Mouse (Mus musculus) thymus, postnatal 25 days (tissue): Measurements from ENCODE around the gene Aak1.
"Not testable (repeated sequence)": the region's sequence is repeated elsewhere in the genome, so short reads cannot be mapped to it uniquely, and the experiment has no call there.

ENCODE experiments used
- DNase-seq: peaks from one replicate; pipeline ENCODE4 v3.0.0; 2022

The Aak1 gene

GRCm38 (mm10) chr6:87031310-87031709 lies 182.0 kb downstream of the Aak1 start:
- not testable (repeated sequence) for DNase-seq

- DNase-seq: no peak
These were observed 183.1 kb downstream of the Aak1 start for GRCm38 (mm10) chr6:87032401-87032800.

GRCm38 (mm10) chr6:87034395-87034794 lies 185.1 kb downstream of the Aak1 start:
- no peak for DNase-seq

- DNase-seq: no peak
These were observed 188.7 kb downstream of the Aak1 start for GRCm38 (mm10) chr6:87037826-87038620.

GRCm38 (mm10) chr6:87039161-87039560 lies 189.8 kb downstream of the Aak1 start:
- no peak for DNase-seq

GRCm38 (mm10) chr6:87040971-87041370 lies 191.7 kb downstream of the Aak1 start:
- DNase-seq: peak; percentile 64

- DNase-seq: no peak
These were observed 192.1 kb downstream of the Aak1 start for GRCm38 (mm10) chr6:87041431-87041830.

- DNase-seq: no peak
These were observed 192.7 kb downstream of the Aak1 start for GRCm38 (mm10) chr6:87042004-87042336.

GRCm38 (mm10) chr6:87042337-87043130 lies 193.2 kb downstream of the Aak1 start, which contains the start of gene Gfpt1:
Gene Gfpt1, plus strand, starts transcription at chr6:87042846.
- peak; percentile 95 for DNase-seq

GRCm38 (mm10) chr6:87043131-87043516 lies 193.8 kb downstream of the Aak1 start:
- no peak for DNase-seq

GRCm38 (mm10) chr6:87044895-87045294 lies 195.6 kb downstream of the Aak1 start:
- DNase-seq: no peak

GRCm38 (mm10) chr6:87045507-87045906 lies 196.2 kb downstream of the Aak1 start:
- no peak for DNase-seq

GRCm38 (mm10) chr6:87048712-87049111 lies 199.4 kb downstream of the Aak1 start:
- DNase-seq: not testable (repeated sequence)

GRCm38 (mm10) chr6:87051886-87052425 lies 202.6 kb downstream of the Aak1 start:
- no peak for DNase-seq
